Mouse (Mus musculus) frontal cortex, adult (tissue): Measurements from ENCODE around the gene Aspscr1.
"Not testable (repeated sequence)": the region's sequence is repeated elsewhere in the genome, so short reads cannot be mapped to it uniquely, and the experiment has no call there.

ENCODE experiments used
- ATAC-seq: cut with Nextera tagmentation; 2 replicates; pipeline ENCODE4 v1.9.2; 2017; ENCODE audit warnings: mild to moderate bottlenecking, moderate library complexity, mixed read lengths; ENCODE audit not compliant: low TSS enrichment

Aspscr1 gene

DNA sequence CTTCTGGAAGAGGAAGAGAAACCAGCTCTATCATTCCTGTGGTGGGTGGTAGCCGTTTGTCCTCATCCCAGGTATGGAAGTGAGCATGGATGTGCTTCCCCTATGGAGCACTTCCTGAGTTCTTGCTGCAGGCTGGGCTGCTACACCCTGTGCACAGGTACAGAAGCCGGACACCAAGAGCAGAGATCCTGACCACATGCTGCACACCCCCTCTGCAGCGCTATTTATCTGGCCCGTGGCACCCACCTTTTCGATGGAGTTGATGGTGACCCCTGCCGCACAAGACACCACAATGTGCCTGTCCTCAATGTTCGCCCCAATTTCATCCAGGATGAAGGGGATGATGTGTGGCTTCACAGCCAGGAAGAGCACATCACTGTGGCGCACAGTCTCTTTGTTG lies 30.9 kb upstream of the Aspscr1 start:
- no peak for ATAC-seq

DNA sequence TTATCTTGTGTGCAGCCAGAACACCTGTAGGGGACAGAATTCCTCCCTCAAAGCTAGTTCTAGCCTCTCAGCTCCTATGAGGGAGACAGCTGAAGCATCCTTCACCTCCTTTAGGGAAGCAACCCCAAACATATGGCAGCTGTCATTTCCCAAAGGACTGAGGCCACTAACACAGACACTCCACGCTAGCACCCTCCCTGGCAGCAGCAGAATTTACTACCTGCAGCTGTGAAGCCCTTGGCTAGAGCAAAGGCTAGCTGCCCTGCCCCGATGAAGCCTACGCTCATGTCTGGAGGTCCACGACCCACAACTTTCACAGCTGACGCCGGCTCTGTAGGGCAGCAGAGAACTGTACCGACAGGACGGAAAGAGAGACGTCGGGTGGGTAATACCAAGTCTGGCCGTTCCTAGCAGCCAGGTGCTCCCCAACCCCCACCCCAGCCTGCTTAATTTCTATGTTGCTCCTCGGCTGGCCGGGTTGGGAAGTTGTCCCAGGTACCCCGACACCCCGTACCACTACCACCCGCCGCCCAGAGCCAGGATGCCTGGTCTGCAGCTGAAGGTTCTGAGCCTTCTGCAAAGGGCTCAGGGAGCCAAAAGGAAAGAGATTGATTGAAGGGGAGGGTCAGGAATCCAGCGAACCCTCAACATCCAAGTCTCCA lies 29.7 kb upstream of the Aspscr1 start:
- 0 out of 2 replicates have a peak, but pooled peaks have one; percentile 22 for ATAC-seq

DNA sequence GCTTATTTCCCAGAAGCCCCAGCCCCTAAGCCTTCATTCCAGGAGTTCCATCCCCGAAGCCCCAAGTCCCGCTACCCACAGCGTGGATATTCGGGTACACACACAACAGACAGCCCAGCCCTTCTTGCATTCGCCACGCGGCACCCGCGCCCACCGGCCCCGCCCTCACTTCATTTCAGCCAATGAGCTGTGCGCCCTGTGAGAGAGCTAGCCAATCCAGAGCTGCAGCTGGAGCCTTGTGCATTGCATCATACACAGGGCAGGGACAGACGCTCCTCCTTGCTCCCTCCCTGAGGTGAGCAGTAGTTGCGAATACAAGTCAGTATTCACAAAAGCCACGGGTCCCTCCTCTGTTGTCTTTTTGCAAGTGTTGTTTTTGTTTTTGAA lies 29.2 kb upstream of the Aspscr1 start, which contains the start of gene Pycr1:
Gene Pycr1 (minus strand): TSS at position 169 of the 387 bp plus-strand sequence.
- peak; percentile 99 for ATAC-seq

DNA sequence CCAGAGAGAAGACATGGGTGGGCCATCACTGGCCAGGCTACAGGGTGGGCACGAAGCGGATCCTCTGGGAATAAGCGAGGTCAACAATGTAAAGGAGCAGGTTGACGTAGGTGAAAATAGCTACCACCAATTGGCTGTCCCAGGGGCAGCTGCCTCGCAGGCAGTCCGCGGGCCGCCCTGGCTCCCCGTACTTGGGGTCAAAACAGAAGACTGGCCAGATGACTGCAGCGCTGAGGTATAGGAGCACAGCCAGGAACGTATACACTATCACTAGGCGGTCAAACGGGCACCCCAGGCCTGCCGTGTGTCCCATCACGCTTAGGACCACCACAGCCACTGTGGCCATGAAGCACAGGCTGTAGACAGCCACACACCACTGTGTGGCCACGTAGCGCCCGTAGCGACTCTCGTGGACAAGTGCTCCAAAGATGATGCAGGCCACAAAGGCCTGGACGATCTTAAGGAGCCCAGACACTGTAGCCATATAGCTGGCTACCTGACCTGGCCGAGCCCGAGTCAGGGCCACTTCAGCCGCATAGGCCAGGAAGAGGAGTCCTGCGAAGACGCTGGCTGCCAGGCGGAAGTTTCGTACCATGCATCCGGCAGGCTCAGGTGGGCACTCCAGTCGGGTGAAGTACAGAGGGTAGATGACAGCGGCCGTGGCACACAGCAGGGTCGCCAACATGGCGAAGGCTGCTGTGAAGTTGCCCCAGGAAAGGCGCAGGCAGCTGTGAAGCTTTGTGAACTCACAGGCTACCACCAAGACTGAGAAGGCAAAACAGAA lies 25.5 kb upstream of the Aspscr1 start:
- no peak for ATAC-seq

DNA sequence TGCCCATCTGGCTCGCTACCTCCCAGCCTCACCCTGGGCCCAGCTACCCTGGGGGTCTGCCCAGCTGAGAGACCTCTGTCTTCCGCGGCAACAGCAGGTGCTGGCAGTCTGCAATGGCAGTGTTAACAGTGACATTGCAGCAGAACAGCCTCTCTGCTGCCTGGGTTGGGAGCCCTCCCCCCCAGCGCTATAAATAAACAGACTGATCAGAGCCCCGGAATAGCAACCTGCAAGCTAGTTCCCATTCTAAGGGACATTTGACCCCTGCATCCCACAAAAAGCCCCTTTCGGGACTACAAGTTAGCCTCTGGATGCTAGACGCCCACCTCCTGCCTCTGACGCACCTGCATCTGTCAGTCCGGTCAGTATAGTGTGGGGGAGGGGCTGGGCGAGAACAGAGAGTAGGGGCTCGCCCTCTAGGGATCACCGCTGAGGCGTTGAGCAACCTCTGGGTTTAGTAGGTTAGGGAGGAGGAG lies 24.7 kb upstream of the Aspscr1 start, which contains the start of gene Myadml2:
Gene Myadml2 (minus strand): TSS at position 158 of the 476 bp plus-strand sequence.
- peak; percentile 42; the same call in 1 of the 2 replicates for ATAC-seq

DNA sequence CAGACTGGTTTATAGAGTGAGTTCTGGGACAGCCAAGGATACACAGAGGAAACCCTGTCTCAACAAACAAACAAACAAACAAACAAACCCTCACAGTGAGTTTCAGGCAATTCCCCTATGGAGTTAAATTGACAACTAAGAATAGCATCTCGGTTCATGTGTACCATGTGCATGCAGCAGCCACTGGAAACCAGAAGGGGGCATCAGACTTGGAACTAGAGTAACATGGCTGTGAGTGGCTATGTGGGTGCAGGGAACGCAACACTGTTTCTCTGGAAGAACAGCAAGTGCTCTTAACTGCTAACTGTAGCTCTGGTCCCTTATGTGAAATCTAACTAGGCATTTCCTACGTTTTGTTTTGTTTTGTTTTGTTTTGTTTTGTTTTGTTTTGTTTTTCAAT lies 20.9 kb upstream of the Aspscr1 start:
- ATAC-seq = no peak

DNA sequence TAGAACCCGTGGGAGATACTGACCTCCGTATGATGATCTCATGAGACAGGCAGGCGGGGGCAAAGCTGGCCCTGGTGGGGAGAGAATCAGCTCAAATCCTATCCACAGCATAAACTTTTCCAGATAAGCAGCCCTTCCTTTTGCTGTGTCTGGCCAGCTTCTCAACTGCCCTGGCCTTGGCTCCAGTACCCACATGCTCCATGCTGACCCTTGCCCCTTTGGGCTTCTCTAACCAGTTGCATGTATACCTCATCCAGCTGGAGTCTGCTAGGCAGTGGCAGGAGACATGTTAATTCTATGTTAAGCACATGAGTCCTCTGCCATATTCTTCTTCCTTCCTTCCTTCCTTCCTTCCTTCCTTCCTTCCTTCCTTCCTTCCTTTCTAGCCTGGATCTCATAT lies 18.0 kb upstream of the Aspscr1 start:
- ATAC-seq = no peak

DNA sequence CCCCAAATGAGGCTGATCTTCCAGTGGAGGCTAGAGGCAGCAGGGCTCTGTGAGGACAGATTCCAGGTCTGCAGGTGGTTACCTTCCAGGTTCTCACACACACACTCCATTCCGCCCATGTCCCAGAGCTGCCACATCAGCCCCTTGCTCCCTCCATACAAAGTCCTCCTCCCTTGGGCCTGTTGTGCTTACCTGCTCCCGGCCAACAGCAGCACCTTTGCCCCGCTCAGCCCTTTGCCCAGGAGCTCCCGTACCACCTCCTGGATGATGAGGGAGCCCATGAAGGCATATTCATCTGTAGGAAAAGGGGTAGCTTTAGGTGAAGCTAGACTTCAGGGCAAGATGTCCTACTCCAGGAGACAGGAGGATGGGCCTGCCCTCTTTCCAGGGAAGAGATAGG lies 15.5 kb upstream of the Aspscr1 start:
- no peak for ATAC-seq

DNA sequence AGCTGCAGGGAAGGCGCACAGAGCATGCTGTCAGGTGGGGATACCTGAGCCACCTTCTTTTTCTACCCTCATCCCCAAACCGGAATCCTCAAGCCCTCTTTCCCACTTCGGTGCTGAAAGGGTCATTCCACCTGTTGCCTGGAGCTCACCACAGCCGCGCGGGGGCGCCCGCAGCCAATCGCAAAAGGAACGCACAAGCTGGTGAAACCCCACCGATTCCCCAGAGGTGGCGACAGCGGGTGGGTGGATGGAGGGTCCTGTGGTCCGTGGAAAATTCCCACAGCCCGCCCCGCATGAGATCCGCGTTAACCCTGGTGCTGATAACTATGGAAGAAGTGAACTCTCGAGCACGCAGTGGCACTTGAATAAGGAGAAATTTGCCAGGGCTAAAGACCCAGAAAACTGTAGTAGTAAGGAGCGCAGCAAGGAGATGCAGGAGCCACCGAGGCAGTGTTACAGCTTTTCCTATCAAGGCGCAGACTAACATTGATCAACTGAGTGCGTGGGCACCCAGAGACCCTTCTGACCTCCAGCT lies 13.8 kb upstream of the Aspscr1 start:
- ATAC-seq = no peak

DNA sequence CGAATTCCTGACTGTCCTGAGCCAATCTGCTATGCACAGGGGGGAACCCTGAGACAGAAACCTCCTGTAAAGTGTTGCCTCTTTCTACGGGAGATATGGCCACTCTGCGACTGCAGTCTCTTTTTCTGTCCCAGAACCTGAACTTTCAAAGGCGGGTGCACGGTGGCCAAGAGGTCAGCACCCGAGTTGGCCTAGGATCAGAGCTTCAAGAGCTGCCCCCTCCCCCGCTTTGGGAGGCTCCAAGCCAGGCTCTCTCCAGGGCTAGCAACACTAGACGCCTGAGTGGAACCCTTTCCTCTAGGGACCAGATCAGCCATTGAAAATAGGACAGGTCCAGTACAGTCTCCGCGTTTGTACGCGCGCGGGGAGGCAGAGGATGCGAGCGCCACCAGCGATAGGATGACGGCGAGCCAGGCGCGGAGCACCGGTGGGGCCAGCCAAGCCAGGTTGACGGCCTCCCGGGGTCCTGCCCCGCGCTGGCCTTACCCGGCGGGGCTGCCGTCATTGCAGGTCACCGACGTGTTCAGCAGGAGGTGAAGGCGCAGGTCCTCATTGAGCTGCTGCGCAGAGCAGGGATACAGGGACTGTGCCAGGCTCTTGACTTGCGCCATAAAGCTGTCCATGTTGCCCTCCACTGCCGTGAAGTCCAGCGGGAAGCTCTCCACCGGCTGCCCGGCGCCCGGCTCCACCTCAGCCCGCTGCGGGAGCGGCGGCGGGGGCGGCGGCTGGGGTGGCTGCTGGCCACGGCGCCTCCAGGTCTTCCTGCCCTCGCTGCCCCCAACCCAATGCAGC lies 13.1 kb upstream of the Aspscr1 start:
- no peak for ATAC-seq

DNA sequence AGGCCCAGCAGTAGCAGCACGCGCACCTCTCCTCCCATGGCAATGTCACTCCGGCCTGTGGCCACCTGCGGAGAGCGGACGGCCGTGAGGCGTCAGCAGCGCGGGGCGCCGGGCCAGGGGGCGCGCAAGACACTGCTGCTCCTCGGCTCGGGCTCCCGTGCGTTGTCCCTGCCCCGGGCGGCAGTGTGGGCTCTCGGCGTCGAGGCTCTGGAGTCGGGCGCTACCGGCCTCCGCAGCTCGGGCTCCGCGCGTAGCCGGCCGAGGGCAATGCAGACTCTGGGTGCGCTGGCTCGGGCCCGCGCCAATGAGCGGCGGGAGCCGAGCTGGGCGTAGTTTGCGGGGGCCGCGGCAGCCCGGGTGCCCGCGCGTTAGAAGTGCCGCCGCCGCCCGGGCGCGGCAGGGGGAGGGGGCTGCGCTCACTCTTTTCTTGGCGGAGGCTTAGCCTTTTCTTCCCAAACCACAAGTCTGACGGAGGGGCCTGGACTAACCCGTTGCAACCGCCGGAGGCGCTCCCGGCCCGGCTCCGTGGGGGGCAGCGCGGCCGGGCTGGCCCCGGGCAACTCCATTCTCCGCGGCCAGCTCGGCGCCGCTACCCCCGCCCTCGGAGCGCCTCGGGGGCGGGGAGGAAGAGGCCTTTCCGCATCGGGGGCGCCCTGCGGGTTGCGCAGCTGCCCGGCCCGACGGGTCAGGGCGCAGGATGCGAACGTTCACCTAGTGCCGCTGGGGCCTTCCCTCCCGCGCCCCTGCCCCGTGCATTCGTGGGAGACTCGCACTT lies 12.3 kb upstream of the Aspscr1 start:
- ATAC-seq = no peak

DNA sequence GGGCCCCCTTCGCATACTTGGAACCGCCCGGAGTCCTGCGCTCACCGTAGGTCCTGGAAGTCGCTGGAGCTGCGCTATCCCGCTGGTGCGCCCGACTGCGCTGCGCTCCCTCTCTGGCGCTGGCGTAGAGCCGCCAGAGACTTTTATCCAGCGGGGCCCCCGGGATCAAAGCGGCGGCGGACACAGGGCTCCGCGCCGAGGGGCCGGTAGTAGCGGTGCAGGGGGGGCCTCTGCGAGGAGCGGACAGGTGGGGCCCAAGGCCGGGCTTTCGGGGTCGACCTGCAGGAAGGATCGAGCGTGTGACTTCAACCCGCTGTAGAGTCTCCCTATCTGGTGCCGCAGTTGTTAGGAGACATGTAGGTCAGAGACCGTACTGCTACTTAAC lies 11.7 kb upstream of the Aspscr1 start, which contains the start of gene Notum:
Gene Notum (minus strand): TSS at position 100 of the 385 bp plus-strand sequence.
- ATAC-seq = no peak

DNA sequence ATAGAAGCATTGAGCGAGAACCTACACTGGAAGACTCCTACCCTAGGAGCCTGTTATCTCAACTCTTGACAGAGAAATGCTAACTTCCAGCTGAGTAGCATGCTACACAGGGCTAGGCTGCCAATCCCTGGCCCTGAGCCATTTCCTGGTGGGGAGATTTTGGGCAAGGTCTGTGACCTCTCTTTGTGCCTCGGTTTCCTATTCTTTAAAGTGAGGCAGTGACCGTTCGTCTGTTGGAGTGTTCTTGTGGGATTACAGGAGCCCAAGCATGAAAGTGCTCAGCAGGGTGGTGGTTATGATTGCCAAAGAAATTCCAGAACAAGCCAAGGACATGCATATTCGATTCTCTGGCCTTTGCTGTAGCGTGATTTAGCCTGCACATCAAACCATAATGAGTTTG lies 10.0 kb upstream of the Aspscr1 start:
- ATAC-seq = no peak

DNA sequence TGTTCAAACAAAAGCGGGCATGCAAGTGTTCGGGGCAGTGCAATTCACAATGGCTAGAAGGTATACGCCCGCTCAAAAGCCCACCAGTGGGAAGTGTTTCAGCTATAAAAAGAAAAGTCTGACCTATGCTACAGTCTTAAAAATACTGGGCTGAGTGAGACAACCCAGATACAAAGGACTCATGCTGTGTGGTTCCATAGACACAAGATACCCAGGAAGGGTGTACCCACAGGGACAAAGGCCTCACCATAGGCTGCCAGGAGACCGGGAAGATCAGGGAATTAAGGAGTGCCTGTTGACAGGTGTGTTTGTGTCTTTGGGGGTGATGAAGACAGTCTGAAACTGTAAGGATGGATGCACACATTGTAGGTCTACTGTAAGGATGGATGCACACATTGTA lies 9.1 kb upstream of the Aspscr1 start:
- no peak for ATAC-seq

DNA sequence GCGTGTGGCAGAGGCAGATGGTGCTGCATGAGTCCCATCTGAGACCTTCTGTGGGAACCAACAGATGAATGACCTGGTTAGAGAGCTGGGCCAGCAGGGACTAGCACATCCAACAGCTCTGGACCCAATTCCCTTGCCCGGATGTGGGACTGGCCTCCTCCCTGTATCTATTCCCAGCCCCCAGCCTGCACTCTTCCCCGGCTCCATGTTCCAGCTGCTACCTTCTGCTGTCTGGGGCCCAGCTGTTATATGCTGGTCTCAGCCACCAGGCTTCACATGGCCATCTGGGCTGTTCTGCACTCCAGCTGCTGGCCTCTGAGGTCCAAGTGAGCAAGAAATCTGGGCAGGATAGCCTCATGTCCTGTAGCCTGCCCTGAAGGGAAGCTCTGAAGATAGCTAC lies 7.4 kb upstream of the Aspscr1 start:
- ATAC-seq = no peak

DNA sequence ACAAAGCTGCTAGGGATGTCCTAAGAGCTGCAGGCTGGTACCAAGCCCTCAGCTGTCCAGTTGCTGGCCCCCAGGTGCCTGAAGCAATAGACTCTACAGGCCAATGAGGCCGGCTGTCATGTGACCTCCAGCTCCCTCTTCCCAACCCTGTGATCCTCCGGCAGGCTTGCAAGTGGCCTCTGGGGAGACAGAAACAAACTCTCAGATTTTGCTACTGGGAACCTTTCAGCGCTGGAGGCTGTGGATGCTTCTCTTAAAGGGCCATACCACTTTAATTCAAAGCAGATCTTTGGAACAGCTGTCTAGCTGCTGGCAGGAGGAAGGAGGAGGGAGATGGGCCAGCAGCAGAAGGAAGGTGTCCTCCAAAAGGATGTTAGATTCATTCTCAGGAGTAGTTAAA lies 6.2 kb upstream of the Aspscr1 start:
- ATAC-seq = no peak

DNA sequence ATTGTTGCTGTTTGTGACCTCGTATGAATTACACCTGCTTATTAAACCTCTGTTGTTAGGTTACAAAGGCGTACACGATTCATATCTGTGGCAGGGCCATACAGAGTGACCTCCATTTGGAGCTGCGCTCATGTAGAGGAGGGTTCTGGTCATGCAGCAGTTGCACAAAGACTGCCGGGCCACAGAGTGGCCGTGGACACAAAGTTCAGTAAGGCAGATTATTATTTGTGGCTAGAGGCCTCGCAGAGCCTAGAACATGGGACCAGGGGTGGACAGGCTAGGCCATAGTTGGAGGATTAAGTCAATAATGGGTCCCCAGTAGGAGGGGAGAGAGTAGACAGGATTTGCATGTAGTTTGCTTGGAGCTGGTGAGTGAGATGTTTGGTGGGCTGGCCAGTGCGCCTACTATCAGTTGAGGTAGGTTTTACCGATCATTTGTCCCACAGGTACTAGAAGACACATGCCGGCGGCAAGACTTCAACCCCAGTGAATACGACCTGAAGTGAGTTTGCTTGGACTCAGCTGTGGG lies 885 bp downstream of the Aspscr1 start:
- ATAC-seq = no peak

DNA sequence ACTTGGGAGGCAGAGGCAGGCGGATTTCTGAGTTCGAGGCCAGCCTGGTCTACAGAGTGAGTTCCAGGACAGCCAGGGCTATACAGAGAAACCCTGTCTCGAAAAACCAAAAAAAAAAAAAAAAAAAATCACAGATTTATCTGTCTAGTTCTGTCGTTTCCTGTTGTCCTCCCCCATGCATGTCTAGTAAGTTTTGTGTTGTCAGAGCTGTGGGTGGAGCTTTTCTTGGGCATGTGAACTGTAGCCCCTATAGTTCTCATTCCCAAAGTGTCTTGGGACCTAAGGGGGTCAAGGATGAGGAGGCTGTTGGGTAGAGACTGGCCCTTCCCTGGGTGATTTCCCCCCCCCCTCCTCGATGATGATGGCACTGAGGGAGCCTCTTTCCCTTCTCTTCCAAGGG lies 3.1 kb downstream of the Aspscr1 start:
- ATAC-seq = not testable (repeated sequence)

DNA sequence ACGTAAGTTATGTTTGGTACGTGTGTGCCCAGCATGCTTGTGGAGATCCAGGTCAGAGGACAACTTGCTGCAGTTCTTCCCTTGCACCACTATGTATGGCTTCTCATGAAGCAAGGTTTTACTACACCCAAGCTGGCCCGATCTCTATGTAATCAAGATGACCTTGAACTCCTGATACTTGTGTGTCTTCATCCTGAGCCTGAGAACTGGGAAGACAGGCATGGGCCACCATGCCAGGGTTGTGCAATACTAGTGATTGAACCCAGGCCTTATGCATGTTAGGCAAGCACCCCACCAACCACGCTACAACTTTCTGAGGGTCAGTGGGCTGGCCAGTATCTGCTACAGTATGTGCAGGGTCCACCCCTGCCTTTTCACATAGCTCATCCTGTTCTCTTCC lies 4.2 kb downstream of the Aspscr1 start:
- ATAC-seq = no peak

DNA sequence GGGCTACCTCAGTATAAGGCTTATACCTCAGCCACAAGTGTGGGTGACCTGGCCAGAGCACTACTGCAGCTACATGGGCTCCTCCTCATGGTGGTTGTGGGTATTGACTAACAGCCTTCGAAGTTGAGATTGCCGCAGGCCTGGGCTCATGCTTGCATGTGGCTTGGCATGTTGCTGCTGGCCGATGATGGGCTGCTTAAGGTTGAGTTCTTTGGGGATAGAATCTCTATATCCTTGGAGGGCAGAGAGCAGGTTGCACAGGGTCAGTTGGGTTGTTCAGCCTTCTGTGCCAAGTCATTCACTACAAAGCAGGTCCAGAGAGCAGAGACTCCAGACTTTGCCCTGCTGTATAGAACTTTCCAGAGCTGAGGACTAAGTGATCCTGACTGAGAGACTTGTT lies 7.1 kb downstream of the Aspscr1 start:
- no peak for ATAC-seq

DNA sequence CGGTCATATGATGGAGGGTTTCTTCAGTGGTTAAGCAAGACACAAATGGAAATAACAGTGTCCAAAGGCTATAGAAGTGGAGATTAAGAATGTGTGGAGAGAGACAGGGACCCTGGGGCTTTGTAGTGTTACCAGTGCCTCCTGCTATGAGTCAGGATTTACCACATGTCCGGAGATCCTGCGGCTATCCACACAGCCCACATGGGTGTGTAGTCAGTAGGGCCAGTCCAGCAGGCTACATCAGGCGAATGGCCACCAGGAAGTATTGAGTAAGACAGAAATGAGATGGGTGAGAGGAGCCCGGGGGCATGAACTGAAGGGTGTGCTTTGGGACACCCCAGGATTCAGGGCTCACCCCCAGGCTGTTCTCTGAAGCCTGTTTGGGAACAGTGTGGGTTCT lies 9.9 kb downstream of the Aspscr1 start:
- no peak for ATAC-seq
